Mouse (Mus musculus): Measurements from ENCODE around the gene Mgat5. TPM values are rescaled to one million over a fixed set of nuclear protein-coding genes. Genes with fewer than 3 reads are reported as not detected.

Gene Mgat5
- polyA plus RNA-seq, 2 experiments from 2014 or later = 14.3 to 21.6 TPM

DNA sequence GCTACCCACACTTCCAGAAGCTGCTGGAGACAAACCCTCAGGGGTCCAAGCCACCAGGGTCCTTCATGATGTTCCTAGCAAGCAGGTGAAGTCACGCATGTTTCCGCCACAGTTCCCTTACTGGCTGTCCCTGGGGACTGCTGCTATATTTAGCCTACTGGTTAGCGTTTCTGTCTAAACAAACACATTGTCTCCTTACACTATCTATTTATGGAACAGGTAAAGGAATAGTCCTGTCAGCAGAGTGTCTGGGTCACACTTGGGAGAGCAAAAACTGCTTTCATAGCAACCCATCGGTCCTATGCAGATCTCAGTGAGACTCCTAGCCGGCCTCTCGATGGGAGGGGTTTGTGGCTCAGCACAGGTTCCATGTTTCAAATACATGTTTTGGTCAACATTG lies 306.5 kb downstream of the Mgat5 start:
- no peak for ATAC-seq

DNA sequence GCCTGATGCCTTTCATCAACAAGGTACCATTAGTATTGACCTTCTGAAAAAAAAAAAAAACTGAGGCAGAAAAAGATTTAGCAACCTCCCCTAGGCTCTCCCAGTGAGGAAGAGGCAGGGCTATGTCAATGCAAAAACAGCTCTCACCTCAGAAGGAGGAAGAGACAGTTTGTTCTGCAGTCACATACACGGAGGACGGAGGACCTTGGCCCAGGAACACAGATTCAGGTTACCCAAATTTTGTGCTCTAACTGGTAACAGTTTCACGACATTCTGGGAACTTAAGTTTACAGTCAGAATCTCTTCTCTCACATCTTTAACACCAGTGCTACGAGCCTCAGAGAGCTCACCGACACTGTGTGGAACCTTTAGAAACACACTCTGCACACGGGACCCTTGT lies 307.9 kb downstream of the Mgat5 start:
- ATAC-seq = no peak

DNA sequence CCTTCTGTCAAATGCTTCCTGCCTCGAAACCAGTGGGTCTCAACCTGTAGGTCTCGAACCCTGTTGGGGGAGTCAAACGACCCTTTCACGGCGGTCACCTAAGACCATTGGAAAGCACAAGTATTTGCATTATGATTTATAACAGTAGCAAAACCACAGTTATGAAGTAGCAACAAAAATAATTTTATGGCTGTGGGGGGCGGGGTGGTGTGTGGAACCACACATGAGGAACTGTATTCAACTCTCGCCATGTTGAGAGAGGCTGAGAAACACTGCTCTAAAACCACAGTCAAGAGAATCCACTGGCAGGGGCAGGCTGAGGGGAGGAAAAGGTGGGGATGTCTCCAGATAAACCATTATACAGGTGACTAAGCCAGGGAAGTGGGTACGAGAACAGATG lies 308.3 kb downstream of the Mgat5 start:
- no peak for ATAC-seq

DNA sequence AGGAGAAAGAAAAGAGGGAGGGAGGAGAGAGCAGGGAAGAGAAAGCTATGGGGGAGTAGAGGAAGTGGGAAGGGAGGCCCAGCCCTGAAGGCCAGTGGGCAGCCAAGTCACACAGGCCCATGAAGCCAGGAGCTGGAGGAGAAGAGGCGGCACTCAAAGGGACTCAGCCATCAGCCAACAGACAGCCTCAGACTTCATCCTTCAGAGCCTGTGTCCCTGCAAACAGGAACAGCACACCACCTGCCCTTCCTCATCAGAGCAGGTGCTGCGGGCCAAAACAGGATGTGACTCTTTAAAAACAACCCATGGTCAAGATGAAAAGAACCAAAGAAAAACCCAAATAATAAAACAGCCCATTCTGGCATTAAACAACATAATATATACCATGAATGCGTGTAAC lies 308.8 kb downstream of the Mgat5 start:
- ATAC-seq = no peak

DNA sequence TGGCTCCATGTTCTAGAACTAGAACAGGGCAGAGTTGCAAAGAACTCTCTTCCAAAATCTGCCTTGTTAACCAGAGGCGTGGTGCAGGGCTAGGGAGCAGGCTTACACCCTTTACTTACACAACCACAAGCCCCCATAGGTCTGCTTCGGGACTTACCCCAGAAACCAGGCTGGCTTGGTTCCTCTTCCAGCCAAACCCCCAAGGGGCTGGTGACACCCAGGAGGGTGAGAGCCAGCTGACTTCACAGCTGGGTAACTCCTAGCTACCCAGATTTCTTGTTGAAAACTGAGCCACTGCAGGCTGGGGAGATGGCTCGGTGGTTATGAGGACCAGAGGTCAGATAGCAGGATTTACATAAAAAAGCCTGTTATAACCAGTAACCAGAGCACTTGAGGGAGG lies 309.7 kb downstream of the Mgat5 start:
- ATAC-seq = no peak

DNA sequence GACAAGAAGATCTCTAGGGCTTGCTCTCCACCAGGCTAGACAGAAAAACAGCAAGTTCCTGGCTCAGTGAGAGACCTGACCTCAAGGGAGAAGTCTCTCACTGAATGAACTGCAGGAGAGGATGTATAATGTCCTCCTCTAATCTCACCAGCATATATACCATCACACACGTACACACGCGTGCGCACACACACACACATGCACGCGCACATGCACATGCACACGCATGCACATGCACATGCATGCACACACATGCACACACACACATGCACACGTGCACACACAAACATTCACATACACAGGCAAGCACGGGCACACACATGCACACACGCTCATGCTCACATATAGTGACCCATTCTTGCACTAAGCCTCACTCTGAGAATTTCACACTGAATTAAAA lies 310.1 kb downstream of the Mgat5 start:
- ATAC-seq = no peak

DNA sequence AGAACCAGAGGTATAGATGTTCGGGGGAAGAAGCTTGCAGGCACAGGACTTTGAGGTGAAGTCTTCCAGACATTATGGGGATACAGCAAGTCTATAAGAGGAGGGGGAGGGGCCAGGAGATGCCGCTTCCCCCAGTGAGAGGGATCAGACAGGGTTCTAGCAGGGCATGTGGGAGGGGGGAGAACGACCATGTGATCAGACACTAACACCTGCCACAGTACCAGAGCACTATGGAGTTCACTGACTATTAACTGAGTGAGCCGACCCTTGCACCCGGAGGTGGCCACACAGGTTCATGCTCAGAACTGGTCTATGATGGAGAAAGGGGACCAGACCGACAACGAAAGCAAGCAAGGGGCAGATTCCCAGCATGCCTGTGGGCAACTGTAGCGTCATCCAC lies 318.5 kb downstream of the Mgat5 start:
- ATAC-seq = no peak

DNA sequence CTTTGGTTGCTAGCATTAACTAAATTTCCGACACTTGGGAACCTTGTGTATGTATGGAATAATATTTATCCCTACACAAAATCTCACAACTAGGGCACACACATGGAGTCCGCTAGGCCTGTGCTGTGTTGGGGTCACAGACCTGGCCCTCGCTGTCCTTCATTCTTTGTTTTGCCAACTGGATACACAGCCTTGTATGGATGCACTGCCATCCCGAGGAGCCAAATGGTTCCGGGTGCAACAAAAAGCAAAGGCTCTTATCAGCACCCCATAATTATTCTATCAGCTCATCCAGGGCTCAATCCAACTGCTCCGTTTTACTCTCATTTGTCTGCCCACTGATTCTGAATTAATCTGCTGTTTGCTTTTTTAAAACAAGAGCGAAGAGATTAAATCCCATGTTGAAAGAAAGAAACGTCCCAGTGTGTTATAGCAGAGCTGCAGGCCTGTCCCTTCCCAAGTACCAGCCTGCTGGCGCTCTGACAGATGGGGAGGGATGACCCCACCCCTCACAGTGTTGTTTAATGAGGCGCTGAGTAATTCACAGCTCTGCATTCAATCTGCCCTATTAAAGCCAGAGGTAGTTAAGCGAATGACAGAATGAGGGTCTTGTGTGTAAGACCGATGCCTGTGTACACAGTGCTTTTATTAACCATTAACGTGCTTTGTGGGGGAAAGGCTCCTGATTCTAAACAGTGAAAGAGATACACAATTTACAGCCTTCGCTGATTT lies 326.2 kb downstream of the Mgat5 start:
- no peak for ATAC-seq

DNA sequence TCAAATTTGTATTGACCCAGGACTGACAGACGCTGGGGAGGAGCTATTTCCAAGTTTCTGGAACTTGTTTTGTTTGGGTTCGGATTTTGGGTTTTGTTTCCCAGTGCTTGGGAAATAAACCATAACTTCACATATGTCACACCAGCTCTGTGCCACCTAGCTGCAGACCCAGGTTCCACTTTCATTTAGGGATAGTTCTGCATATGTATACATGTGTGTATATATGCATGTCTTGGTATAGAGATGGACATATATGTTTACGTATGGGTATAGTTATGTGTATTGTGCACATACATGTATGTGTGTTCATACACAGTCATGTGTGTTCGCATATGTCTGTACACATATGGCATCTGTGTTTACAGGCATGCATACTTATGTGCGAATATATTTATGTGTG lies 326.9 kb downstream of the Mgat5 start:
- no peak for ATAC-seq

DNA sequence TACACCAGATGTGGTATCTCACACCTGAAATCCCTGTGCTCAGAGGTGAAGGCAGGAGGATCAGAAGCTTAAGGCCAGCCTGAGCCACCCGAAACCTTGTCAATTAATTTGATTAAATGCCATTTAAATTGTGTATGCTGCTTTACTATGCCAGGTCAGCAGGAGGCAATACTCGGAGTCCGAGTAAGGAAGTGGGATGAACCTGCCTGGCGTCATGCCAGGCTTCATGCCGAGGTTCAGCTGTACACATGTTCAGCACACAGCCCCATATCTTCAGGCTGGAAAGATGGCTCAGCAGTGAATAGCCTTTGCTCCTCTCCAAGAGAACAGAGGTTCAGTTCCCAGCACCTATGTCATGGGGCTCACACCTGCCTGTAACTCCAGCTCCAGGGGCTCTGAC lies 331.6 kb downstream of the Mgat5 start:
- no peak for ATAC-seq

DNA sequence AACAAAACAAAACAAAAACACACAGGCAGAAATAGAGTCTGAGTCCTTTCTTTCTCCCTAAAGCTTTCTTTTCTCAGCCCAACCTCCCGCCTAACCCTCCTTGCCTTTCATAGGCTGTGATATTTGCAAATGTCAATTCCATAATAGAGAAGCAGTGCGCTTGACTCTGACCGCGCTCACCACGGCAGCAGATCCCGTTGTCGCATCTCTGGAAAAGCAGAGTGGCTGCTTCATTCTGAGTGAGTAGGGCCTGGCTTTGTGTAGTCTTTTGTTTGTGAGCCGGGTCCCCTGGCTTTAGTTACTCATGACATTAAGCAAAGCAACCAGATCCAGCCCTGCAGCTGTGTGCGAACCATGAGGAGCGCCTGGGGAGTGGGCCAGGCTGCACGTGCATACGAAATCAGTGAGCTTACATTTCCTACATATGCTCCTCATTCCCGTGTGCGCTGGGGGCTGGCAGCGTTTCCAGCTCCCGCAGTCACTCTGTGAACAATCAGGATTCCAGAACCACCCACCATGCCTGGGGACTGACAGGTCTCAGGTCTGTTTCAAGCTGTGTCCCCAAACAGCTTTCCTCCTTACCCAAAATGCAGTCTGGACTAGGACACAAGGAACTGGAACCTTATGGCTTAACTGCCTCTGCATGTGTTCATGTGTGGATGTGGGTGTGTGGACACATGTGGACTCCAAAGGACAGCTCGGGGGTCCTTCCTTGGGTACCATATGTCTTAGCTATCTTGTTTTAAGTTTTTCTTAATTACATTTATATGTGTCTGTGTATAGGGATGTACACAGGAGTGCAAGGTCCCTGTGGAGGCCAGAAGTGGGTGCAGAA lies 332.6 kb downstream of the Mgat5 start:
- no peak for ATAC-seq

Measured in CD4-positive, CD25-positive, alpha-beta regulatory T cell, adult 4 months (primary cell).